Comparison of ENCODE assay signal across 8 mouse cellular contexts in genomic region chr11:8302347-8303188, GRCm38 (mm10).
DNase-seq lines count a peak whose midpoint lies in the region; TF ChIP-seq lines count a peak whose summit lies in the region.

No protein-coding gene starts in this region.

- peak; percentile 74 for TF ChIP-seq CTCF in cortical plate, adult 2 months (IDR thresholded peaks at IDR 0.05; ENCODE audit: extremely low read depth, insufficient read depth, low read length)

- peak; percentile 18 for DNase-seq in A20 (ENCODE audit: low read depth, low spot score)
- peak; percentile 76 for DNase-seq in NIH3T3 (ENCODE audit: low read depth)
- DNase-seq in heart, postnatal 14 days, result peak; percentile 52 to 61
- DNase-seq in layer of hippocampus, adult 11-12 months (ENCODE audit: low spot score), result peak; percentile 44
- peak; percentile 66 for DNase-seq in lung, postnatal 10 days
- peak; percentile 40 for DNase-seq in right cerebral cortex, postnatal 25 days
- no peak for DNase-seq in natural killer cell, adult 2 months (ENCODE audit: low spot score in 2 of 2)

- no peak overlapping the region for H3K4me3 ChIP-seq in cortical plate, adult 2 months (ENCODE audit: insufficient read depth, low read length)

- intact Hi-C loops in heart, postnatal 14 days (cut with DNase I), result loop anchor here (2.0 to 10.0 kb wide), 3 partner anchors 102 to 1648 kb away; partner anchors contain the start of gene Ramp3

- TF ChIP-seq POLR2A in cortical plate, adult 2 months (IDR thresholded peaks at IDR 0.05; ENCODE audit: extremely low read depth, insufficient read depth, low read length), result no peak

- no peaks in the 10 kb centered on the region for H3K4me1 ChIP-seq in cortical plate, adult 2 months (ENCODE audit: control insufficient read depth, insufficient read depth, low read length)

- no peak overlapping the region for H3K27ac ChIP-seq in cortical plate, adult 2 months (ENCODE audit: insufficient read depth, low read length)

Comparison
In these comparisons a context has a peak if more than half of its experiments do, and no peak if none do; other contexts are left out.
1. DNase-seq: peak in A20 (single experiment), NIH3T3 (single experiment), heart, postnatal 14 days (2 of 2), layer of hippocampus, adult 11-12 months (single experiment), lung, postnatal 10 days (single experiment) and right cerebral cortex, postnatal 25 days (single experiment); none in natural killer cell, adult 2 months (0 of 2).